Mouse (Mus musculus): ENCODE results near the gene Ltbp1. TPM values are rescaled to one million over a fixed set of nuclear protein-coding genes. Genes with fewer than 3 reads are reported as not detected.

Gene Ltbp1
- polyA plus RNA-seq, 1 experiment from 2014 or later, result 30.2 TPM

- WGBS, result 59% methylated on average over 3 of the region's 3 CpGs
- Histone ChIP-seq H3K27me3 (ENCODE audit: insufficient read depth, low read length) (no peaks in the 10 kb centered on the region), H3K4me2 (ENCODE audit: low read length) (no peak overlapping the region), H3K9me3 (replicated peaks; ENCODE audit: low read length) (no peaks in the 10 kb centered on the region), H3K9ac (ENCODE audit: low read depth, low read length) (no peak overlapping the region), H3K27ac (no peak overlapping the region), H3K36me3 (ENCODE audit: insufficient read depth, low read length) (no peaks in the 10 kb centered on the region), H3K4me1 (replicated peaks; ENCODE audit: insufficient read depth, low read length) (no peaks in the 10 kb centered on the region), H3K4me3 (replicated peaks; ENCODE audit: low read depth, low read length) (no peak overlapping the region)
- ATAC-seq (replicated peaks; ENCODE audit: low FRiP score, low read depth) (no peak), DNase-seq (ENCODE audit: low spot score) (no peak)
- TF ChIP-seq CTCF (IDR thresholded peaks at IDR 0.05; ENCODE audit: low read depth), result no peak
These were observed 200.9 kb downstream of the Ltbp1 start for GRCm38 (mm10) chr17:75206281-75206680.

- TF ChIP-seq CTCF (IDR thresholded peaks at IDR 0.05; ENCODE audit: low read depth), result no peak
- Histone ChIP-seq H3K9me3 (replicated peaks; ENCODE audit: low read length) (no peaks in the 10 kb centered on the region), H3K4me3 (replicated peaks; ENCODE audit: low read depth, low read length) (no peak overlapping the region), H3K9ac (ENCODE audit: low read depth, low read length) (no peak overlapping the region), H3K27ac (no peak overlapping the region), H3K4me2 (ENCODE audit: low read length) (no peak overlapping the region), H3K36me3 (ENCODE audit: insufficient read depth, low read length) (no peaks in the 10 kb centered on the region), H3K27me3 (ENCODE audit: insufficient read depth, low read length) (no peaks in the 10 kb centered on the region), H3K4me1 (replicated peaks; ENCODE audit: insufficient read depth, low read length) (no peaks in the 10 kb centered on the region)
- WGBS, result 37% methylated on average over 7 of the region's 7 CpGs
- peak; percentile 85 for DNase-seq (ENCODE audit: low spot score)
- ATAC-seq (replicated peaks; ENCODE audit: low FRiP score, low read depth), result no peak
These were observed 202.9 kb downstream of the Ltbp1 start for GRCm38 (mm10) chr17:75208164-75208698.

GRCm38 (mm10) chr17:75210526-75210925 lies 205.2 kb downstream of the Ltbp1 start:
- Histone ChIP-seq H3K27me3 (ENCODE audit: insufficient read depth, low read length) (no peaks in the 10 kb centered on the region), H3K27ac (no peak overlapping the region), H3K9me3 (replicated peaks; ENCODE audit: low read length) (no peaks in the 10 kb centered on the region), H3K36me3 (ENCODE audit: insufficient read depth, low read length) (no peaks in the 10 kb centered on the region), H3K4me1 (replicated peaks; ENCODE audit: insufficient read depth, low read length) (no peaks in the 10 kb centered on the region), H3K9ac (ENCODE audit: low read depth, low read length) (no peak overlapping the region), H3K4me3 (replicated peaks; ENCODE audit: low read depth, low read length) (no peak overlapping the region), H3K4me2 (ENCODE audit: low read length) (no peak overlapping the region)
- ATAC-seq (replicated peaks; ENCODE audit: low FRiP score, low read depth) (no peak), DNase-seq (ENCODE audit: low spot score) (no peak)
- 93% methylated on average over 4 of the region's 4 CpGs for WGBS
- no peak for TF ChIP-seq CTCF (IDR thresholded peaks at IDR 0.05; ENCODE audit: low read depth)

GRCm38 (mm10) chr17:75216362-75216761 lies 211.0 kb downstream of the Ltbp1 start:
- Histone ChIP-seq H3K9ac (ENCODE audit: low read depth, low read length) (no peak overlapping the region), H3K27me3 (ENCODE audit: insufficient read depth, low read length) (no peaks in the 10 kb centered on the region), H3K4me3 (replicated peaks; ENCODE audit: low read depth, low read length) (no peak overlapping the region), H3K27ac (no peak overlapping the region), H3K36me3 (ENCODE audit: insufficient read depth, low read length) (no peaks in the 10 kb centered on the region), H3K9me3 (replicated peaks; ENCODE audit: low read length) (no peaks in the 10 kb centered on the region), H3K4me2 (ENCODE audit: low read length) (no peak overlapping the region), H3K4me1 (replicated peaks; ENCODE audit: insufficient read depth, low read length) (no peaks in the 10 kb centered on the region)
- ATAC-seq (replicated peaks; ENCODE audit: low FRiP score, low read depth), result no peak
- DNase-seq (ENCODE audit: low spot score), result no peak
- WGBS, result 95% methylated on average over 2 of the region's 2 CpGs
- TF ChIP-seq CTCF (IDR thresholded peaks at IDR 0.05; ENCODE audit: low read depth), result no peak

GRCm38 (mm10) chr17:75218700-75219099 lies 213.3 kb downstream of the Ltbp1 start:
- DNase-seq (ENCODE audit: low spot score), result no peak
- WGBS, result 88% methylated on average over 6 of the region's 6 CpGs
- no peak overlapping the region for H3K4me3 ChIP-seq (replicated peaks; ENCODE audit: low read depth, low read length)

GRCm38 (mm10) chr17:75228321-75228720 lies 223.0 kb downstream of the Ltbp1 start:
- 75% methylated on average over 3 of the region's 3 CpGs for WGBS
- DNase-seq (ENCODE audit: low spot score) (no peak), ATAC-seq (replicated peaks; ENCODE audit: low FRiP score, low read depth) (no peak)
- H3K36me3 ChIP-seq (ENCODE audit: insufficient read depth, low read length), result peaks cover 6% of the 10 kb centered on the region; the same call in 1 of the 2 replicates
- H3K4me1 ChIP-seq (replicated peaks; ENCODE audit: insufficient read depth, low read length), result no peaks in the 10 kb centered on the region
- no peak overlapping the region for H3K4me3 ChIP-seq (replicated peaks; ENCODE audit: low read depth, low read length)
- no peak overlapping the region for H3K4me2 ChIP-seq (ENCODE audit: low read length)
- H3K27me3 ChIP-seq (ENCODE audit: insufficient read depth, low read length), result no peaks in the 10 kb centered on the region
- TF ChIP-seq CTCF (IDR thresholded peaks at IDR 0.05; ENCODE audit: low read depth), result no peak
- no peaks in the 10 kb centered on the region for H3K9me3 ChIP-seq (replicated peaks; ENCODE audit: low read length)
- no peak overlapping the region for H3K9ac ChIP-seq (ENCODE audit: low read depth, low read length)
- no peak overlapping the region for H3K27ac ChIP-seq

More at GRCm38 (mm10) chr17:75218700-75219099, 213.3 kb downstream of the Ltbp1 start:
- Histone ChIP-seq H3K27ac (no peak overlapping the region), H3K27me3 (ENCODE audit: insufficient read depth, low read length) (no peaks in the 10 kb centered on the region), H3K9ac (ENCODE audit: low read depth, low read length) (no peak overlapping the region), H3K36me3 (ENCODE audit: insufficient read depth, low read length) (no peaks in the 10 kb centered on the region), H3K9me3 (replicated peaks; ENCODE audit: low read length) (no peaks in the 10 kb centered on the region), H3K4me1 (replicated peaks; ENCODE audit: insufficient read depth, low read length) (no peaks in the 10 kb centered on the region), H3K4me2 (ENCODE audit: low read length) (no peak overlapping the region)
- no peak for TF ChIP-seq CTCF (IDR thresholded peaks at IDR 0.05; ENCODE audit: low read depth)
- ATAC-seq (replicated peaks; ENCODE audit: low FRiP score, low read depth), result no peak

- DNase-seq (ENCODE audit: low spot score), result no peak
- Histone ChIP-seq H3K36me3 (ENCODE audit: insufficient read depth, low read length) (no peaks in the 10 kb centered on the region), H3K9ac (ENCODE audit: low read depth, low read length) (no peak overlapping the region), H3K4me3 (replicated peaks; ENCODE audit: low read depth, low read length) (no peak overlapping the region), H3K4me2 (ENCODE audit: low read length) (no peak overlapping the region), H3K27me3 (ENCODE audit: insufficient read depth, low read length) (no peaks in the 10 kb centered on the region), H3K27ac (no peak overlapping the region), H3K9me3 (replicated peaks; ENCODE audit: low read length) (no peaks in the 10 kb centered on the region), H3K4me1 (replicated peaks; ENCODE audit: insufficient read depth, low read length) (no peaks in the 10 kb centered on the region)
- 66% methylated on average over 2 of the region's 2 CpGs for WGBS
- TF ChIP-seq CTCF (IDR thresholded peaks at IDR 0.05; ENCODE audit: low read depth), result no peak
- ATAC-seq (replicated peaks; ENCODE audit: low FRiP score, low read depth), result no peak
These were observed 227.8 kb downstream of the Ltbp1 start for GRCm38 (mm10) chr17:75233206-75233605.
